Mouse (Mus musculus) midbrain, embryonic 16.5 days (tissue): Measurements from ENCODE around the gene Gm10912. TPM values are rescaled to one million over a fixed set of nuclear protein-coding genes. Genes with fewer than 3 reads are reported as not detected.
"Not testable (repeated sequence)": the region's sequence is repeated elsewhere in the genome, so short reads cannot be mapped to it uniquely, and the experiment has no call there.

Source experiments
- ATAC-seq: fragments of 200-750 bp; cut with Nextera tagmentation; 2 replicates; pipeline ENCODE4 v1.8.0; 2017; ENCODE audit warnings: moderate TSS enrichment
- H3K27ac ChIP-seq: fragments of 300-500 bp; sonication (generic); 2 replicates; pipeline ENCODE4 v1.5.1; 2014; ENCODE audit warnings: mild to moderate bottlenecking, low read length, mixed read lengths
- H3K27me3 ChIP-seq: fragments of 300-500 bp; sonication (generic); 2 replicates; pipeline ENCODE4 v1.6.1; 2014; ENCODE audit warnings: low read depth, low read length, mixed read lengths; ENCODE audit not compliant: control insufficient read depth, insufficient read depth
- H3K36me3 ChIP-seq: fragments of 300-500 bp; sonication (generic); 2 replicates; pipeline ENCODE4 v1.6.1; 2014; ENCODE audit warnings: mild to moderate bottlenecking, low read length, moderate library complexity, mixed read lengths; ENCODE audit not compliant: control insufficient read depth, insufficient read depth
- H3K4me1 ChIP-seq: fragments of 300-500 bp; sonication (generic); 2 replicates; pipeline ENCODE4 v1.6.1; 2014; ENCODE audit warnings: mild to moderate bottlenecking, low read length, mixed read lengths; ENCODE audit not compliant: control insufficient read depth, insufficient read depth
- H3K4me2 ChIP-seq: fragments of 300-500 bp; sonication (generic); 2 replicates; pipeline ENCODE4 v1.6.1; 2014; ENCODE audit warnings: mild to moderate bottlenecking, low read length, mixed read lengths
- H3K4me3 ChIP-seq: fragments of 300-500 bp; sonication (generic); 2 replicates; pipeline ENCODE4 v1.5.1; 2014; ENCODE audit warnings: low read depth, mild to moderate bottlenecking, low read length, moderate library complexity, mixed read lengths
- H3K9ac ChIP-seq: fragments of 300-500 bp; sonication (generic); 2 replicates; pipeline ENCODE4 v1.6.1; 2014; ENCODE audit warnings: low read depth, low read length, mixed read lengths
- H3K9me3 ChIP-seq: fragments of 300-500 bp; sonication (generic); replicated peaks from 2 replicates; pipeline ENCODE4 v1.6.1; 2014; ENCODE audit warnings: mild to moderate bottlenecking, low read length, mixed read lengths; ENCODE audit not compliant: control insufficient read depth, poor library complexity, severe bottlenecking
- WGBS: fragments of 180-500 bp; shearing (Covaris S2); extraction: QIAGEN DNeasy Blood & Tissue Kit; methylation state at CpG from one replicate; pipeline ENCODE4 v1.1.7; 2014; 5-methylcytosine and 5-hydroxymethylcytosine counted together
- polyA plus RNA-seq: library from polyadenylated mRNA; unstranded; fragments of >200 nt; fragmentation: Nextera tagmentation; extraction: Ambion mirVana; gene quantifications from 2 replicates; pipeline ENCODE4 v1.2.1, GENCODE M21; 2015

The Gm10912 gene
- polyA plus RNA-seq, 1 experiment from 2014 or later: not detected

GRCm38 (mm10) chr2:104099231-104099585, 33.6 kb downstream of the Gm10912 start:
- no peak overlapping the region for H3K27ac ChIP-seq

GRCm38 (mm10) chr2:104099946-104100345, 34.3 kb downstream of the Gm10912 start:
- 21% methylated on average over 1 of the region's 1 CpGs for WGBS
- no peak overlapping the region for H3K27ac ChIP-seq
- H3K4me3 ChIP-seq: no peak overlapping the region
- ATAC-seq: no peak
- H3K4me2 ChIP-seq: no peak overlapping the region
- no peaks in the 10 kb centered on the region for H3K9me3 ChIP-seq
- H3K9ac ChIP-seq: no peak overlapping the region
- H3K27me3 ChIP-seq: no peaks in the 10 kb centered on the region
- H3K36me3 ChIP-seq: no peaks in the 10 kb centered on the region
- peaks cover 5% of the 10 kb centered on the region; the same call in 1 of the 2 replicates for H3K4me1 ChIP-seq

More at GRCm38 (mm10) chr2:104099231-104099585, 33.6 kb downstream of the Gm10912 start:
- 92% methylated on average over 2 of the region's 2 CpGs for WGBS
- Histone ChIP-seq H3K9ac (no peak overlapping the region), H3K9me3 (no peaks in the 10 kb centered on the region), H3K4me1 (peaks cover 5% of the 10 kb centered on the region; the same call in 1 of the 2 replicates), H3K4me3 (no peak overlapping the region), H3K36me3 (no peaks in the 10 kb centered on the region), H3K27me3 (no peaks in the 10 kb centered on the region), H3K4me2 (no peak overlapping the region)
- no peak for ATAC-seq

- no peak for ATAC-seq
- no peak overlapping the region for H3K27ac ChIP-seq
- 92% methylated on average over 6 of the region's 6 CpGs for WGBS
- no peaks in the 10 kb centered on the region for H3K9me3 ChIP-seq
- no peak overlapping the region for H3K4me3 ChIP-seq
- H3K36me3 ChIP-seq: no peaks in the 10 kb centered on the region
- H3K4me2 ChIP-seq: no peak overlapping the region
- H3K27me3 ChIP-seq: no peaks in the 10 kb centered on the region
- no peaks in the 10 kb centered on the region for H3K4me1 ChIP-seq
- no peak overlapping the region for H3K9ac ChIP-seq
Observed at GRCm38 (mm10) chr2:104104800-104105199, 39.2 kb downstream of the Gm10912 start.

GRCm38 (mm10) chr2:104109021-104109420, 43.4 kb downstream of the Gm10912 start:
- not testable (repeated sequence) for H3K4me1 ChIP-seq, H3K4me2 ChIP-seq, H3K27me3 ChIP-seq, H3K9ac ChIP-seq, ATAC-seq, H3K4me3 ChIP-seq, H3K36me3 ChIP-seq, H3K9me3 ChIP-seq, H3K27ac ChIP-seq
- WGBS: 92% methylated on average over 2 of the region's 2 CpGs

GRCm38 (mm10) chr2:104109528-104109927, 43.9 kb downstream of the Gm10912 start:
- Histone ChIP-seq H3K27ac (no peak overlapping the region), H3K9me3 (no peaks in the 10 kb centered on the region), H3K4me2 (no peak overlapping the region), H3K4me1 (no peaks in the 10 kb centered on the region), H3K9ac (no peak overlapping the region), H3K36me3 (no peaks in the 10 kb centered on the region), H3K27me3 (no peaks in the 10 kb centered on the region), H3K4me3 (no peak overlapping the region)
- ATAC-seq: no peak
- WGBS: 78% methylated on average over 2 of the region's 2 CpGs

GRCm38 (mm10) chr2:104110031-104110430, 44.4 kb downstream of the Gm10912 start:
- no peak overlapping the region for H3K9ac ChIP-seq
- no peak overlapping the region for H3K4me3 ChIP-seq
- H3K36me3 ChIP-seq: no peaks in the 10 kb centered on the region
- whole genome bisulfite sequencing: 91% methylated on average over 4 of the region's 4 CpGs
- no peak for ATAC-seq
- no peaks in the 10 kb centered on the region for H3K9me3 ChIP-seq
- H3K27ac ChIP-seq: no peak overlapping the region
- no peak overlapping the region for H3K4me2 ChIP-seq
- H3K4me1 ChIP-seq: no peaks in the 10 kb centered on the region
- H3K27me3 ChIP-seq: no peaks in the 10 kb centered on the region

- H3K4me1 ChIP-seq, H3K4me3 ChIP-seq, H3K27me3 ChIP-seq, H3K36me3 ChIP-seq, H3K4me2 ChIP-seq, H3K9ac ChIP-seq, H3K9me3 ChIP-seq, ATAC-seq, H3K27ac ChIP-seq: not testable (repeated sequence)
- WGBS: no CpG with 5 or more reads among the region's 1 CpGs
Observed at GRCm38 (mm10) chr2:104111170-104111797, 45.7 kb downstream of the Gm10912 start.

GRCm38 (mm10) chr2:104113563-104113962, 47.9 kb downstream of the Gm10912 start:
- not testable (repeated sequence) for H3K9me3 ChIP-seq

GRCm38 (mm10) chr2:104114898-104115297, 49.3 kb downstream of the Gm10912 start:
- Histone ChIP-seq H3K9me3 (no peaks in the 10 kb centered on the region), H3K27ac (no peak overlapping the region), H3K9ac (no peak overlapping the region), H3K4me1 (no peaks in the 10 kb centered on the region), H3K36me3 (no peaks in the 10 kb centered on the region), H3K27me3 (no peaks in the 10 kb centered on the region), H3K4me2 (no peak overlapping the region), H3K4me3 (no peak overlapping the region)
- WGBS: 80% methylated on average over 3 of the region's 3 CpGs
- no peak for ATAC-seq

More at GRCm38 (mm10) chr2:104113563-104113962, 47.9 kb downstream of the Gm10912 start:
- not testable (repeated sequence) for ATAC-seq, H3K4me2 ChIP-seq, H3K4me3 ChIP-seq, H3K27ac ChIP-seq, H3K36me3 ChIP-seq, H3K4me1 ChIP-seq, H3K27me3 ChIP-seq, H3K9ac ChIP-seq
